Mouse (Mus musculus) colon, adult 2 months (tissue): ENCODE measurements around the gene Asmt. TPM values are rescaled to one million over a fixed set of nuclear protein-coding genes. Genes with fewer than 3 reads are reported as not detected.

Experiments used
- polyA plus RNA-seq: library from polyadenylated mRNA; depleted of rRNA; stranded (reverse); fragments of >200 nt; gene quantifications from 2 replicates; pipeline ENCODE4 v1.2.3, GENCODE M21; 2012; rRNA removed

Asmt gene
- polyA plus RNA-seq: not detected in 2 replicates

DNA sequence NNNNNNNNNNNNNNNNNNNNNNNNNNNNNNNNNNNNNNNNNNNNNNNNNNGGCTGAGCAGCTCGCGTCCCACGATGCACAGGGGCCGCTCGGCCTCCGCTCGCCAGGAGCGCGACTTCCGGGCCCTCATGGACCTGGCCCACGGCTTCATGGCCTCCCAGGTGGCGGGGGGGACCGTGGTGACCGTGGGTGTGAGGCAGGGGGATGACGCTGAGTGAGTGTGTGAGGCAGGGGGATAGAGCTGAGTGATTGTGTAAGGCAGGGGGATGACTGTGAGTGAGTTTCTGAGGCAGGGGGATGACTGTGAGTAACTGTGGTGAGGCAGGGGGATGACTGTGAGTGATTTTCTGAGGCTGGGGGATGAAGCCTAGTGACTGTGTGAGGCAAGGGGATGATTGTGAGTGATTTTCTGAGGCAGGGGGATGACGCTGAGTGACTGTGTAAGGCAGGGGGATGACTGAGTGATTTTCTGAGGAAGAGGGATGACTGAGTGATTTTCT, at the start of gene Asmt:
Gene Asmt, plus strand, starts transcription at position 51 of the 499 bp plus-strand sequence.

